ENCODE assay signal across 8 mouse cellular contexts in genomic region chr10:128460270-128460630, GRCm38 (mm10). TPM values are rescaled to one million over a fixed set of nuclear protein-coding genes. Genes with fewer than 3 reads are reported as not detected.
DNase-seq lines count a peak whose midpoint lies in the region; ATAC-seq and TF ChIP-seq lines count a peak whose summit lies in the region.

No protein-coding gene starts in this region.

- dilution Hi-C loops in CH12.LX (cut with MboI; ENCODE audit: extremely low pct_ligation_motif_present, extremely low pct_unique_long_range_greater_than_20kb, low sequenced_read_pairs), result no loop called here

- no peaks in the 10 kb centered on the region for H3K9me3 ChIP-seq in CH12.LX (replicated peaks; ENCODE audit: low read length)
- H3K9me3 ChIP-seq in forebrain, embryonic 15.5 days, result no peaks in the 10 kb centered on the region
- no peaks in the 10 kb centered on the region for H3K9me3 ChIP-seq in liver, postnatal 0 days (ENCODE audit: low read length)

- no peak for TF ChIP-seq CTCF in gastrocnemius, adult 2 months (IDR thresholded peaks at IDR 0.05)
- no peak for TF ChIP-seq CTCF in CH12.LX (conservative IDR thresholded peaks at IDR 0.05 in 1 of 2, IDR thresholded peaks at IDR 0.05 in 1 of 2; ENCODE audit: low read depth in 2 of 2, low read length in 2 of 2)
- no peak for TF ChIP-seq CTCF in liver, postnatal 0 days (IDR thresholded peaks at IDR 0.05; ENCODE audit: low read depth)

- TF ChIP-seq EP300 in CH12.LX (IDR thresholded peaks at IDR 0.05; ENCODE audit: low read length), result no peak
- no peak for TF ChIP-seq EP300 in liver, postnatal 0 days (IDR thresholded peaks at IDR 0.05; ENCODE audit: low read depth)

- no peak for TF ChIP-seq RAD21 in CH12.LX (IDR thresholded peaks at IDR 0.05; ENCODE audit: low read depth, low read length)

- peaks cover 16% of the 10 kb centered on the region for H3K79me2 ChIP-seq in CH12.LX (replicated peaks; ENCODE audit: control insufficient read depth, extremely low read depth, insufficient read depth, poor library complexity, severe bottlenecking)

- H3K36me3 ChIP-seq in CH12.LX (replicated peaks in 1 of 2; ENCODE audit: control insufficient read depth in 1 of 2, insufficient read depth in 1 of 2, low read length in 1 of 2), result peaks cover 23 to 43% of the 10 kb centered on the region in 2 experiments
- H3K36me3 ChIP-seq in forebrain, embryonic 15.5 days, result peaks cover 34% of the 10 kb centered on the region
- H3K36me3 ChIP-seq in liver, postnatal 0 days (replicated peaks; ENCODE audit: insufficient read depth, low read length), result peaks cover 33% of the 10 kb centered on the region

- peak overlapping the region; percentile 93 for H3K27ac ChIP-seq in gastrocnemius, adult 2 months
- no peak overlapping the region for H3K27ac ChIP-seq in CH12.LX (ENCODE audit: insufficient read depth, low read depth)
- H3K27ac ChIP-seq in forebrain, embryonic 15.5 days (replicated peaks), result peak overlapping the region; percentile 91
- peak overlapping the region; percentile 96 for H3K27ac ChIP-seq in liver, postnatal 0 days (ENCODE audit: low read depth)

- intact Hi-C loops in gastrocnemius, adult 2 months (cut with DNase I), result loop anchor here (2.0 kb wide), 1 partner anchor 33 kb away; no protein-coding TSS in a partner anchor

- H3K27me3 ChIP-seq in CH12.LX (replicated peaks), result no peaks in the 10 kb centered on the region
- no peaks in the 10 kb centered on the region for H3K27me3 ChIP-seq in forebrain, embryonic 15.5 days
- H3K27me3 ChIP-seq in liver, postnatal 0 days (ENCODE audit: insufficient read depth, low read length), result no peaks in the 10 kb centered on the region

- peak overlapping the region; percentile 97 for H3K9ac ChIP-seq in CH12.LX (ENCODE audit: insufficient read depth, low read depth)
- H3K9ac ChIP-seq in forebrain, embryonic 15.5 days (replicated peaks), result peak overlapping the region; percentile 83
- peak overlapping the region; percentile 93 for H3K9ac ChIP-seq in liver, postnatal 0 days (replicated peaks)

- DNase-seq in gastrocnemius, adult 2 months, result no peak
- DNase-seq in gastrocnemius, postnatal 25 days, result no peak
- no peak for DNase-seq in CH12.LX (ENCODE audit: extremely low read depth)
- DNase-seq in liver, postnatal 0 days, result no peak
- DNase-seq in ovary, postnatal 14 days (ENCODE audit: low spot score), result no peak
- DNase-seq in layer of hippocampus, postnatal 14 days (ENCODE audit: low spot score in 2 of 2), result no peak

- H3K4me1 ChIP-seq in CH12.LX (ENCODE audit: control insufficient read depth in 1 of 2, insufficient read depth in 2 of 2), result peaks cover 6 to 21% of the 10 kb centered on the region in 2 experiments
- peaks cover 17% of the 10 kb centered on the region for H3K4me1 ChIP-seq in forebrain, embryonic 15.5 days
- H3K4me1 ChIP-seq in liver, postnatal 0 days (ENCODE audit: insufficient read depth), result peaks cover 10% of the 10 kb centered on the region; the same call in 1 of the 2 replicates

- WGBS in forebrain, embryonic 15.5 days, result 0% methylated on average over 5 of the region's 5 CpGs
- 11% methylated on average over 5 of the region's 5 CpGs for WGBS in liver, postnatal 0 days (ENCODE audit: insufficient replicate concordance)

- TF ChIP-seq POLR2A in CH12.LX (IDR thresholded peaks at IDR 0.05; ENCODE audit: low read depth, low read length), result no peak

- no peak for ATAC-seq in forebrain, embryonic 15.5 days (replicated peaks)
- ATAC-seq in liver, postnatal 0 days, result no peak
- no peak for ATAC-seq in erythroid progenitor cell, adult 5-6 weeks (replicated peaks; ENCODE audit: low FRiP score, poor library complexity, severe bottlenecking)

- peak overlapping the region; percentile 80 for H3K4me2 ChIP-seq in CH12.LX (ENCODE audit: insufficient read depth, low read depth, poor library complexity, severe bottlenecking)
- peak overlapping the region; percentile 74 for H3K4me2 ChIP-seq in forebrain, embryonic 15.5 days (replicated peaks)
- H3K4me2 ChIP-seq in liver, postnatal 0 days (ENCODE audit: low read depth, low read length), result peak overlapping the region; percentile 89

- in situ Hi-C loops in CH12.LX (cut with MboI; ENCODE audit: low pct_ligation_motif_present, low pct_unique_long_range_greater_than_20kb, low sequenced_read_pairs), result no loop called here

- H3K4me3 ChIP-seq in gastrocnemius, adult 2 months, result peak overlapping the region; percentile 92
- peak overlapping the region; percentile 71 to 82 (median 77) for H3K4me3 ChIP-seq in CH12.LX (replicated peaks in 1 of 3; ENCODE audit: low read depth in 2 of 3, low read length in 2 of 3, poor library complexity in 1 of 3)
- H3K4me3 ChIP-seq in forebrain, embryonic 15.5 days, result peak overlapping the region; percentile 88
- peak overlapping the region; percentile 86 for H3K4me3 ChIP-seq in liver, postnatal 0 days (ENCODE audit: low read depth, low read length)

TF ChIP-seq in CH12.LX, 34 proteins besides CTCF, POLR2A, EP300 and RAD21:
- TF ChIP-seq MXI1 (IDR thresholded peaks at IDR 0.05; ENCODE audit: low read depth, low read length) (no peak), MYC (IDR thresholded peaks at IDR 0.05; ENCODE audit: low read depth, low read length) (no peak), CHD2 (IDR thresholded peaks at IDR 0.05; ENCODE audit: low read length) (0 out of 2 replicates have a peak, but pooled peaks have one; percentile 4)

RNA-seq across cellular contexts. Expression of gene Smarcc2, which starts 1.2 kb away (rescaled TPM):
- total RNA-seq in gastrocnemius, adult 2 months (2021), result 10 to 100 TPM; 46.5 to 53.2 TPM
- total RNA-seq in gastrocnemius, postnatal 25 days (2021), result 10 to 100 TPM; 40.7 to 43.9 TPM
- total RNA-seq in CH12.LX (2012; rRNA removed) (20.2 and 24.8 TPM in 2 replicates), CH12.LX (2014; rRNA removed) (6.1 and 7.5 TPM in 2 replicates)
- 39.8 and 42.6 TPM in 2 replicates for polyA plus RNA-seq in CH12.LX (2012; ENCODE audit: insufficient read length, low read depth)
- polyA plus RNA-seq in forebrain, embryonic 15.5 days (2015; fragmentation: Nextera tagmentation; extraction: Ambion mirVana), result 201 and 202 TPM in 2 replicates
- 13.4 and 14.7 TPM in 2 replicates for polyA plus RNA-seq in liver, postnatal 0 days (2015; fragmentation: Nextera tagmentation; extraction: Ambion mirVana)
- 70.4 and 112 TPM in 2 replicates for total RNA-seq in erythroid progenitor cell, adult 5-6 weeks (2015; ENCODE audit: low replicate concordance)
- total RNA-seq in erythroid progenitor cell, adult 5-6 weeks (2017; ENCODE audit: low replicate concordance), result 101 and 117 TPM in 2 replicates
- 100 to 1,000 TPM; 208 to 212 TPM for total RNA-seq in layer of hippocampus, postnatal 14 days (2021)

RNA-seq across cellular contexts. Expression of gene Myl6, which starts 33.7 kb away (rescaled TPM):
- 100 to 1,000 TPM; 171 to 179 TPM for total RNA-seq in gastrocnemius, adult 2 months (2021)
- total RNA-seq in gastrocnemius, postnatal 25 days (2021), result 100 to 1,000 TPM; 179 to 253 TPM
- total RNA-seq in CH12.LX (2012; rRNA removed), result 555 and 601 TPM in 2 replicates
- total RNA-seq in CH12.LX (2014; rRNA removed), result 560 and 610 TPM in 2 replicates
- 366 and 413 TPM in 2 replicates for polyA plus RNA-seq in CH12.LX (2012; ENCODE audit: insufficient read length, low read depth)
- 682 and 697 TPM in 2 replicates for polyA plus RNA-seq in forebrain, embryonic 15.5 days (2015; fragmentation: Nextera tagmentation; extraction: Ambion mirVana)
- 437 and 442 TPM in 2 replicates for polyA plus RNA-seq in liver, postnatal 0 days (2015; fragmentation: Nextera tagmentation; extraction: Ambion mirVana)
- 353 and 444 TPM in 2 replicates for total RNA-seq in erythroid progenitor cell, adult 5-6 weeks (2015; ENCODE audit: low replicate concordance)
- total RNA-seq in erythroid progenitor cell, adult 5-6 weeks (2017; ENCODE audit: low replicate concordance), result 506 and 519 TPM in 2 replicates
- 100 to 1,000 TPM; 596 to 608 TPM for total RNA-seq in layer of hippocampus, postnatal 14 days (2021)

RNA-seq across cellular contexts. Expression of gene Myl6b, which starts 38.2 kb away (rescaled TPM):
- 10 to 100 TPM in 1 of 2 experiments, 1 to 10 TPM in 1; 6.5 to 17.8 TPM for total RNA-seq in gastrocnemius, adult 2 months (2021)
- total RNA-seq in gastrocnemius, postnatal 25 days (2021), result 10 to 100 TPM; 20.3 to 38.5 TPM
- total RNA-seq in CH12.LX (2012; rRNA removed), result 2.5 and 2.6 TPM in 2 replicates
- total RNA-seq in CH12.LX (2014; rRNA removed), result 0.39 and 1.1 TPM in 2 replicates
- 3.2 and 3.9 TPM in 2 replicates for polyA plus RNA-seq in CH12.LX (2012; ENCODE audit: insufficient read length, low read depth)
- 4.7 and 5.6 TPM in 2 replicates for polyA plus RNA-seq in forebrain, embryonic 15.5 days (2015; fragmentation: Nextera tagmentation; extraction: Ambion mirVana)
- 1.5 and 1.7 TPM in 2 replicates for polyA plus RNA-seq in liver, postnatal 0 days (2015; fragmentation: Nextera tagmentation; extraction: Ambion mirVana)
- 4.0 TPM in 1 of 2 replicates, not detected in the other for total RNA-seq in erythroid progenitor cell, adult 5-6 weeks (2015; ENCODE audit: low replicate concordance)
- total RNA-seq in erythroid progenitor cell, adult 5-6 weeks (2017; ENCODE audit: low replicate concordance), result 0.51 TPM in 1 of 2 replicates, not detected in the other
- 10 to 100 TPM; 15.5 to 16.2 TPM for total RNA-seq in layer of hippocampus, postnatal 14 days (2021)

RNA-seq across cellular contexts. Expression of gene Rnf41, which starts 48.8 kb away (rescaled TPM):
- 10 to 100 TPM; 13.3 to 13.4 TPM for total RNA-seq in gastrocnemius, adult 2 months (2021)
- 10 to 100 TPM; 10.7 to 11.5 TPM for total RNA-seq in gastrocnemius, postnatal 25 days (2021)
- total RNA-seq in CH12.LX (2012; rRNA removed) (19.9 and 20.1 TPM in 2 replicates), CH12.LX (2014; rRNA removed) (15.3 and 15.9 TPM in 2 replicates)
- 17.4 TPM in 2 replicates for polyA plus RNA-seq in CH12.LX (2012; ENCODE audit: insufficient read length, low read depth)
- 104 and 110 TPM in 2 replicates for polyA plus RNA-seq in forebrain, embryonic 15.5 days (2015; fragmentation: Nextera tagmentation; extraction: Ambion mirVana)
- 7.2 and 7.3 TPM in 2 replicates for polyA plus RNA-seq in liver, postnatal 0 days (2015; fragmentation: Nextera tagmentation; extraction: Ambion mirVana)
- 3.4 and 11.5 TPM in 2 replicates for total RNA-seq in erythroid progenitor cell, adult 5-6 weeks (2015; ENCODE audit: low replicate concordance)
- total RNA-seq in erythroid progenitor cell, adult 5-6 weeks (2017; ENCODE audit: low replicate concordance), result 4.0 and 4.4 TPM in 2 replicates
- total RNA-seq in layer of hippocampus, postnatal 14 days (2021), result 10 to 100 TPM; 67.2 to 72.0 TPM

RNA-seq across cellular contexts. Expression of gene Nabp2, which starts 49.0 kb away (rescaled TPM):
- total RNA-seq in gastrocnemius, adult 2 months (2021), result 10 to 100 TPM; 56.7 to 59.0 TPM
- 10 to 100 TPM; 44.7 to 47.9 TPM for total RNA-seq in gastrocnemius, postnatal 25 days (2021)
- total RNA-seq in CH12.LX (2012; rRNA removed) (43.7 and 45.8 TPM in 2 replicates), CH12.LX (2014; rRNA removed) (40.3 and 46.9 TPM in 2 replicates)
- polyA plus RNA-seq in CH12.LX (2012; ENCODE audit: insufficient read length, low read depth), result 123 and 147 TPM in 2 replicates
- polyA plus RNA-seq in forebrain, embryonic 15.5 days (2015; fragmentation: Nextera tagmentation; extraction: Ambion mirVana), result 137 and 139 TPM in 2 replicates
- polyA plus RNA-seq in liver, postnatal 0 days (2015; fragmentation: Nextera tagmentation; extraction: Ambion mirVana), result 33.7 and 33.8 TPM in 2 replicates
- 28.5 TPM in 2 replicates for total RNA-seq in erythroid progenitor cell, adult 5-6 weeks (2015; ENCODE audit: low replicate concordance)
- 13.1 and 15.5 TPM in 2 replicates for total RNA-seq in erythroid progenitor cell, adult 5-6 weeks (2017; ENCODE audit: low replicate concordance)
- 10 to 100 TPM; 94.5 TPM for total RNA-seq in layer of hippocampus, postnatal 14 days (2021)
